Mouse (Mus musculus): Measurements from ENCODE around the gene Hist2h2ac.
"Not testable (repeated sequence)": the region's sequence is repeated elsewhere in the genome, so short reads cannot be mapped to it uniquely, and the experiment has no call there.

Gene Hist2h2ac

GRCm38 (mm10) chr3:96230404-96230803 lies 9.7 kb upstream of the Hist2h2ac start:
- no peak for DNase-seq (ENCODE audit: low read depth, low spot score)

- DNase-seq (ENCODE audit: low read depth, low spot score): no peak
These were observed 8.1 kb upstream of the Hist2h2ac start for GRCm38 (mm10) chr3:96228828-96229227.

GRCm38 (mm10) chr3:96226695-96227648 lies 6.3 kb upstream of the Hist2h2ac start:
- peak; percentile 19 for DNase-seq (ENCODE audit: low read depth, low spot score)

- DNase-seq (ENCODE audit: low read depth, low spot score): no peak
These were observed 4.7 kb upstream of the Hist2h2ac start for GRCm38 (mm10) chr3:96225421-96225820.

GRCm38 (mm10) chr3:96222774-96223173 lies 2.1 kb upstream of the Hist2h2ac start:
- no peak for DNase-seq (ENCODE audit: low read depth, low spot score)

GRCm38 (mm10) chr3:96221640-96222038 lies 959 bp upstream of the Hist2h2ac start:
- no peak for DNase-seq (ENCODE audit: low read depth, low spot score)

- peak; percentile 75 for DNase-seq (ENCODE audit: low read depth, low spot score)
These were observed 432 bp downstream of the Hist2h2ac start for GRCm38 (mm10) chr3:96220131-96220764.

- peak; percentile 84 for DNase-seq (ENCODE audit: low read depth, low spot score)
These were observed 984 bp downstream of the Hist2h2ac start, which contains the start of the genes Bola1 and Hist2h2ab for GRCm38 (mm10) chr3:96219661-96220130. TSS of gene Bola1 (minus strand) at chr3:96219709. TSS of gene Hist2h2ab (plus strand) at chr3:96219865.

- DNase-seq (ENCODE audit: low read depth, low spot score): peak; percentile 60
These were observed 1.5 kb downstream of the Hist2h2ac start for GRCm38 (mm10) chr3:96219191-96219641.

GRCm38 (mm10) chr3:96209242-96209641 lies 11.4 kb downstream of the Hist2h2ac start:
- peak; percentile 52 for DNase-seq (ENCODE audit: low read depth, low spot score)

GRCm38 (mm10) chr3:96207819-96208218 lies 12.9 kb downstream of the Hist2h2ac start:
- no peak for DNase-seq (ENCODE audit: low read depth, low spot score)

GRCm38 (mm10) chr3:96199731-96200130 lies 20.9 kb downstream of the Hist2h2ac start:
- DNase-seq (ENCODE audit: low read depth, low spot score): no peak

- not testable (repeated sequence) for DNase-seq (ENCODE audit: low read depth, low spot score)
These were observed 22.0 kb downstream of the Hist2h2ac start for GRCm38 (mm10) chr3:96198601-96199251.

- peak; percentile 49 for DNase-seq (ENCODE audit: low read depth, low spot score)
These were observed 22.5 kb downstream of the Hist2h2ac start for GRCm38 (mm10) chr3:96198181-96198580.

- DNase-seq (ENCODE audit: low read depth, low spot score): peak; percentile 93
These were observed 23.4 kb downstream of the Hist2h2ac start for GRCm38 (mm10) chr3:96197129-96197749.

- no peak for DNase-seq (ENCODE audit: low read depth, low spot score)
These were observed 24.1 kb downstream of the Hist2h2ac start for GRCm38 (mm10) chr3:96196437-96197128.

- no peak for DNase-seq (ENCODE audit: low read depth, low spot score)
These were observed 24.9 kb downstream of the Hist2h2ac start for GRCm38 (mm10) chr3:96195616-96196313.

GRCm38 (mm10) chr3:96194966-96195365 lies 25.7 kb downstream of the Hist2h2ac start:
- DNase-seq (ENCODE audit: low read depth, low spot score): no peak

- DNase-seq (ENCODE audit: low read depth, low spot score): no peak
These were observed 27.7 kb downstream of the Hist2h2ac start for GRCm38 (mm10) chr3:96192977-96193376.

- DNase-seq (ENCODE audit: low read depth, low spot score): no peak
These were observed 38.3 kb downstream of the Hist2h2ac start for GRCm38 (mm10) chr3:96182382-96182776.
